Mouse (Mus musculus): ENCODE results near the gene Atxn2. TPM values are rescaled to one million over a fixed set of nuclear protein-coding genes. Genes with fewer than 3 reads are reported as not detected.

The Atxn2 gene
- polyA plus RNA-seq, 1 experiment from 2014 or later = 23.0 TPM

- no peak for ATAC-seq (ENCODE audit: insufficient read depth)
- H3K4me2 ChIP-seq = no peak overlapping the region
- peaks cover 26% of the 10 kb centered on the region for H3K36me3 ChIP-seq (replicated peaks)
- no peak overlapping the region for H3K27ac ChIP-seq (replicated peaks)
- H3K9me3 ChIP-seq (replicated peaks) = no peaks in the 10 kb centered on the region
- H3K27me3 ChIP-seq = no peaks in the 10 kb centered on the region
- H3K4me3 ChIP-seq (replicated peaks) = no peak overlapping the region
- 72% methylated on average over 2 of the region's 2 CpGs for whole genome bisulfite sequencing (ENCODE audit: insufficient replicate concordance)
- H3K4me1 ChIP-seq (replicated peaks) = peaks cover 12% of the 10 kb centered on the region; the same call in 1 of the 2 replicates
- H3K9ac ChIP-seq = no peak overlapping the region
Observed at GRCm38 (mm10) chr5:121765020-121765419, 53.9 kb downstream of the Atxn2 start.

GRCm38 (mm10) chr5:121766038-121766773, 55.1 kb downstream of the Atxn2 start:
- H3K27ac ChIP-seq (replicated peaks) = no peak overlapping the region
- 76% methylated on average over 4 of the region's 4 CpGs for WGBS (ENCODE audit: insufficient replicate concordance)
- peaks cover 25% of the 10 kb centered on the region for H3K36me3 ChIP-seq (replicated peaks)
- H3K27me3 ChIP-seq = no peaks in the 10 kb centered on the region
- H3K4me1 ChIP-seq (replicated peaks) = peaks cover 13% of the 10 kb centered on the region
- no peak overlapping the region for H3K4me3 ChIP-seq (replicated peaks)
- no peaks in the 10 kb centered on the region for H3K9me3 ChIP-seq (replicated peaks)
- no peak for ATAC-seq (ENCODE audit: insufficient read depth)
- H3K4me2 ChIP-seq = no peak overlapping the region
- H3K9ac ChIP-seq = no peak overlapping the region

- ATAC-seq (ENCODE audit: insufficient read depth) = no peak
- Histone ChIP-seq H3K4me3 (replicated peaks) (no peak overlapping the region), H3K27me3 (no peaks in the 10 kb centered on the region), H3K4me1 (replicated peaks) (peaks cover 23% of the 10 kb centered on the region), H3K36me3 (replicated peaks) (peaks cover 36% of the 10 kb centered on the region), H3K4me2 (no peak overlapping the region), H3K27ac (replicated peaks) (0 out of 2 replicates have a peak overlapping the region, but pooled peaks have one; percentile 12), H3K9me3 (replicated peaks) (no peaks in the 10 kb centered on the region), H3K9ac (no peak overlapping the region)
- 66% methylated on average over 2 of the region's 2 CpGs for WGBS (ENCODE audit: insufficient replicate concordance)
Observed at GRCm38 (mm10) chr5:121767564-121767963, 56.4 kb downstream of the Atxn2 start.

- Histone ChIP-seq H3K27ac (replicated peaks) (no peak overlapping the region), H3K4me1 (replicated peaks) (peaks cover 14% of the 10 kb centered on the region), H3K36me3 (replicated peaks) (peaks cover 38% of the 10 kb centered on the region), H3K27me3 (no peaks in the 10 kb centered on the region), H3K4me2 (no peak overlapping the region), H3K4me3 (replicated peaks) (no peak overlapping the region), H3K9ac (no peak overlapping the region), H3K9me3 (replicated peaks) (no peaks in the 10 kb centered on the region)
- no peak for ATAC-seq (ENCODE audit: insufficient read depth)
- 85% methylated on average over 7 of the region's 7 CpGs for WGBS (ENCODE audit: insufficient replicate concordance)
Observed at GRCm38 (mm10) chr5:121769827-121770226, 58.7 kb downstream of the Atxn2 start.

- no peak overlapping the region for H3K4me3 ChIP-seq (replicated peaks)
- no peaks in the 10 kb centered on the region for H3K9me3 ChIP-seq (replicated peaks)
- no peak overlapping the region for H3K27ac ChIP-seq (replicated peaks)
- H3K4me2 ChIP-seq = no peak overlapping the region
- peaks cover 45% of the 10 kb centered on the region for H3K36me3 ChIP-seq (replicated peaks)
- H3K27me3 ChIP-seq = no peaks in the 10 kb centered on the region
- H3K9ac ChIP-seq = no peak overlapping the region
- H3K4me1 ChIP-seq (replicated peaks) = peaks cover 14% of the 10 kb centered on the region
- peak; percentile 42 for ATAC-seq (ENCODE audit: insufficient read depth)
- WGBS (ENCODE audit: insufficient replicate concordance) = 42% methylated on average over 3 of the region's 3 CpGs
Observed at GRCm38 (mm10) chr5:121771611-121772010, 60.5 kb downstream of the Atxn2 start.

GRCm38 (mm10) chr5:121778485-121779119, 67.5 kb downstream of the Atxn2 start:
- H3K4me1 ChIP-seq (replicated peaks) = no peaks in the 10 kb centered on the region
- no peak overlapping the region for H3K4me3 ChIP-seq (replicated peaks)
- no peak overlapping the region for H3K9ac ChIP-seq
- H3K36me3 ChIP-seq (replicated peaks) = peaks cover 73% of the 10 kb centered on the region
- H3K27ac ChIP-seq (replicated peaks) = no peak overlapping the region
- H3K4me2 ChIP-seq = no peak overlapping the region
- WGBS (ENCODE audit: insufficient replicate concordance) = 81% methylated on average over 7 of the region's 7 CpGs
- no peaks in the 10 kb centered on the region for H3K9me3 ChIP-seq (replicated peaks)
- ATAC-seq (ENCODE audit: insufficient read depth) = no peak
- H3K27me3 ChIP-seq = no peaks in the 10 kb centered on the region

GRCm38 (mm10) chr5:121780180-121780579, 69.0 kb downstream of the Atxn2 start:
- Histone ChIP-seq H3K36me3 (replicated peaks) (peaks cover 74% of the 10 kb centered on the region), H3K27ac (replicated peaks) (no peak overlapping the region)

GRCm38 (mm10) chr5:121782467-121782866, 71.3 kb downstream of the Atxn2 start:
- no peak overlapping the region for H3K27ac ChIP-seq (replicated peaks)
- no peaks in the 10 kb centered on the region for H3K4me1 ChIP-seq (replicated peaks)
- H3K9ac ChIP-seq = no peak overlapping the region
- no peaks in the 10 kb centered on the region for H3K9me3 ChIP-seq (replicated peaks)
- H3K36me3 ChIP-seq (replicated peaks) = peaks cover 78% of the 10 kb centered on the region
- ATAC-seq (ENCODE audit: insufficient read depth) = no peak
- no peak overlapping the region for H3K4me3 ChIP-seq (replicated peaks)
- H3K4me2 ChIP-seq = no peak overlapping the region
- H3K27me3 ChIP-seq = no peaks in the 10 kb centered on the region
- WGBS (ENCODE audit: insufficient replicate concordance) = 67% methylated on average over 4 of the region's 4 CpGs

More at GRCm38 (mm10) chr5:121780180-121780579, 69.0 kb downstream of the Atxn2 start:
- H3K4me2 ChIP-seq = no peak overlapping the region
- no peaks in the 10 kb centered on the region for H3K9me3 ChIP-seq (replicated peaks)
- H3K4me3 ChIP-seq (replicated peaks) = no peak overlapping the region
- H3K27me3 ChIP-seq = no peaks in the 10 kb centered on the region
- 77% methylated on average over 5 of the region's 5 CpGs for WGBS (ENCODE audit: insufficient replicate concordance)
- ATAC-seq (ENCODE audit: insufficient read depth) = no peak
- no peaks in the 10 kb centered on the region for H3K4me1 ChIP-seq (replicated peaks)
- no peak overlapping the region for H3K9ac ChIP-seq

GRCm38 (mm10) chr5:121783862-121784500, 72.8 kb downstream of the Atxn2 start:
- Histone ChIP-seq H3K27ac (replicated peaks) (no peak overlapping the region), H3K36me3 (replicated peaks) (peaks cover 73% of the 10 kb centered on the region), H3K4me3 (replicated peaks) (no peak overlapping the region), H3K27me3 (no peaks in the 10 kb centered on the region), H3K4me2 (no peak overlapping the region), H3K9me3 (replicated peaks) (no peaks in the 10 kb centered on the region), H3K4me1 (replicated peaks) (no peaks in the 10 kb centered on the region), H3K9ac (no peak overlapping the region)
- no peak for ATAC-seq (ENCODE audit: insufficient read depth)
- 76% methylated on average over 10 of the region's 10 CpGs for WGBS (ENCODE audit: insufficient replicate concordance)

GRCm38 (mm10) chr5:121791026-121791425, 79.9 kb downstream of the Atxn2 start:
- H3K9me3 ChIP-seq (replicated peaks) = no peaks in the 10 kb centered on the region
- peaks cover 70% of the 10 kb centered on the region for H3K36me3 ChIP-seq (replicated peaks)
- no peak for ATAC-seq (ENCODE audit: insufficient read depth)
- no peaks in the 10 kb centered on the region for H3K27me3 ChIP-seq
- H3K4me1 ChIP-seq (replicated peaks) = no peaks in the 10 kb centered on the region
- WGBS (ENCODE audit: insufficient replicate concordance) = 80% methylated on average over 5 of the region's 5 CpGs
- H3K9ac ChIP-seq = no peak overlapping the region
- no peak overlapping the region for H3K27ac ChIP-seq (replicated peaks)
- H3K4me3 ChIP-seq (replicated peaks) = no peak overlapping the region
- no peak overlapping the region for H3K4me2 ChIP-seq

GRCm38 (mm10) chr5:121795800-121796199, 84.7 kb downstream of the Atxn2 start:
- H3K4me3 ChIP-seq (replicated peaks) = no peak overlapping the region
- H3K27me3 ChIP-seq = no peaks in the 10 kb centered on the region
- no peak overlapping the region for H3K4me2 ChIP-seq
- WGBS (ENCODE audit: insufficient replicate concordance) = 80% methylated on average over 3 of the region's 3 CpGs
- no peak overlapping the region for H3K9ac ChIP-seq
- H3K27ac ChIP-seq (replicated peaks) = no peak overlapping the region
- no peak for ATAC-seq (ENCODE audit: insufficient read depth)
- H3K4me1 ChIP-seq (replicated peaks) = no peaks in the 10 kb centered on the region
- peaks cover 77% of the 10 kb centered on the region for H3K36me3 ChIP-seq (replicated peaks)
- no peaks in the 10 kb centered on the region for H3K9me3 ChIP-seq (replicated peaks)

All from liver, embryonic 15.5 days (tissue).